Comparison of ENCODE assay signal across 8 mouse cellular contexts in genomic region chr9:123479196-123479669, GRCm38 (mm10). TPM values are rescaled to one million over a fixed set of nuclear protein-coding genes. Genes with fewer than 3 reads are reported as not detected.
DNase-seq lines count a peak whose midpoint lies in the region; ATAC-seq and TF ChIP-seq lines count a peak whose summit lies in the region.

No protein-coding gene starts in this region.

- TF ChIP-seq RAD21 in CH12.LX (IDR thresholded peaks at IDR 0.05; ENCODE audit: low read depth, low read length): no peak

- dilution Hi-C loops in CH12.LX (cut with MboI; ENCODE audit: extremely low pct_ligation_motif_present, extremely low pct_unique_long_range_greater_than_20kb, low sequenced_read_pairs): no loop called here

- no peak for TF ChIP-seq POLR2A in CH12.LX (IDR thresholded peaks at IDR 0.05; ENCODE audit: low read depth, low read length)

- no peaks in the 10 kb centered on the region for H3K27me3 ChIP-seq in CH12.LX (replicated peaks)
- no peaks in the 10 kb centered on the region for H3K27me3 ChIP-seq in forebrain, embryonic 10.5 days (ENCODE audit: poor library complexity, severe bottlenecking)
- H3K27me3 ChIP-seq in intestine, embryonic 16.5 days (replicated peaks; ENCODE audit: control insufficient read depth, insufficient read depth, low read length): no peaks in the 10 kb centered on the region
- H3K27me3 ChIP-seq in stomach, embryonic 15.5 days (replicated peaks): no peaks in the 10 kb centered on the region

- H3K27ac ChIP-seq in CH12.LX (ENCODE audit: insufficient read depth, low read depth): peak overlapping the region; percentile 85
- peak overlapping the region; percentile 87 for H3K27ac ChIP-seq in forebrain, embryonic 10.5 days
- peak overlapping the region; percentile 88 for H3K27ac ChIP-seq in intestine, embryonic 16.5 days (ENCODE audit: low read length)
- peak overlapping the region; percentile 89 for H3K27ac ChIP-seq in stomach, embryonic 15.5 days

- H3K4me3 ChIP-seq in CH12.LX (replicated peaks in 1 of 3; ENCODE audit: low read depth in 2 of 3, low read length in 2 of 3, poor library complexity in 1 of 3): peak overlapping the region; percentile 59 to 89 (median 74)
- H3K4me3 ChIP-seq in forebrain, embryonic 10.5 days: peak overlapping the region; percentile 72
- peak overlapping the region; percentile 75 for H3K4me3 ChIP-seq in intestine, embryonic 16.5 days (ENCODE audit: low read length)
- peak overlapping the region; percentile 68 for H3K4me3 ChIP-seq in stomach, embryonic 15.5 days (replicated peaks)

- TF ChIP-seq EP300 in CH12.LX (IDR thresholded peaks at IDR 0.05; ENCODE audit: low read length): no peak

- H3K9ac ChIP-seq in CH12.LX (ENCODE audit: insufficient read depth, low read depth): peak overlapping the region; percentile 96
- peak overlapping the region; percentile 72 for H3K9ac ChIP-seq in intestine, embryonic 16.5 days (ENCODE audit: low read depth, low read length)
- peak overlapping the region; percentile 81 for H3K9ac ChIP-seq in stomach, embryonic 15.5 days

- peaks cover 49% of the 10 kb centered on the region for H3K79me2 ChIP-seq in CH12.LX (replicated peaks; ENCODE audit: control insufficient read depth, extremely low read depth, insufficient read depth, poor library complexity, severe bottlenecking)

- H3K9me3 ChIP-seq in CH12.LX (replicated peaks; ENCODE audit: low read length): no peaks in the 10 kb centered on the region
- H3K9me3 ChIP-seq in forebrain, embryonic 10.5 days: no peaks in the 10 kb centered on the region; the same call in 1 of the 2 replicates
- no peaks in the 10 kb centered on the region for H3K9me3 ChIP-seq in intestine, embryonic 16.5 days (ENCODE audit: control insufficient read depth, low read length)
- H3K9me3 ChIP-seq in stomach, embryonic 15.5 days: no peaks in the 10 kb centered on the region

- in situ Hi-C loops in CH12.LX (cut with MboI; ENCODE audit: low pct_ligation_motif_present, low pct_unique_long_range_greater_than_20kb, low sequenced_read_pairs): no loop called here

- TF ChIP-seq CTCF in CH12.LX (conservative IDR thresholded peaks at IDR 0.05 in 1 of 2, IDR thresholded peaks at IDR 0.05 in 1 of 2; ENCODE audit: low read depth in 2 of 2, low read length in 2 of 2): no peak

- peaks cover 6 to 40% of the 10 kb centered on the region in 2 experiments for H3K36me3 ChIP-seq in CH12.LX (replicated peaks in 1 of 2; ENCODE audit: control insufficient read depth in 1 of 2, insufficient read depth in 1 of 2, low read length in 1 of 2)
- peaks cover 47% of the 10 kb centered on the region for H3K36me3 ChIP-seq in forebrain, embryonic 10.5 days (replicated peaks)
- H3K36me3 ChIP-seq in intestine, embryonic 16.5 days (ENCODE audit: control insufficient read depth, insufficient read depth, low read length): 0 out of 2 replicates have a peak, but pooled peaks cover 2% of the 10 kb centered on the region
- no peaks in the 10 kb centered on the region; the same call in 1 of the 2 replicates for H3K36me3 ChIP-seq in stomach, embryonic 15.5 days

- DNase-seq in A20 (ENCODE audit: low read depth, low spot score): peak; percentile 77
- DNase-seq in CH12.LX (ENCODE audit: extremely low read depth): no peak
- DNase-seq in forebrain, embryonic 10.5 days (ENCODE audit: extremely low spot score, low spot score): peak; percentile 18
- no peak for DNase-seq in Muller cell, postnatal 12 days (ENCODE audit: inconsistent ontology term)
- DNase-seq in layer of hippocampus, postnatal 36 days: no peak

- peak; percentile 27 for ATAC-seq in intestine, embryonic 16.5 days
- 0 out of 2 replicates have a peak, but pooled peaks have one; percentile 1 for ATAC-seq in megakaryocyte, adult 5-6 weeks (ENCODE audit: poor library complexity, severe bottlenecking)
- ATAC-seq in stomach, embryonic 15.5 days (ENCODE audit: insufficient read depth, low FRiP score, low read depth): 0 out of 2 replicates have a peak, but pooled peaks have one; percentile 20

- H3K4me1 ChIP-seq in CH12.LX (ENCODE audit: control insufficient read depth in 1 of 2, insufficient read depth in 2 of 2): peaks cover 7 to 45% of the 10 kb centered on the region in 2 experiments
- H3K4me1 ChIP-seq in forebrain, embryonic 10.5 days: peaks cover 58% of the 10 kb centered on the region
- H3K4me1 ChIP-seq in intestine, embryonic 16.5 days (ENCODE audit: control insufficient read depth, insufficient read depth, low read length): peaks cover 50% of the 10 kb centered on the region
- peaks cover 36% of the 10 kb centered on the region for H3K4me1 ChIP-seq in stomach, embryonic 15.5 days

- H3K4me2 ChIP-seq in CH12.LX (ENCODE audit: insufficient read depth, low read depth, poor library complexity, severe bottlenecking): peak overlapping the region; percentile 53
- H3K4me2 ChIP-seq in intestine, embryonic 16.5 days (ENCODE audit: low read depth, low read length): peak overlapping the region; percentile 94
- H3K4me2 ChIP-seq in stomach, embryonic 15.5 days: peak overlapping the region; percentile 96

- 27% methylated on average over 17 of the region's 17 CpGs for WGBS in forebrain, embryonic 10.5 days
- WGBS in intestine, embryonic 16.5 days: 12% methylated on average over 17 of the region's 17 CpGs
- WGBS in stomach, embryonic 15.5 days: 9% methylated on average over 17 of the region's 17 CpGs

TF ChIP-seq in CH12.LX, 34 proteins besides CTCF, POLR2A, EP300 and RAD21:
- TF ChIP-seq HCFC1 (IDR thresholded peaks at IDR 0.05; ENCODE audit: low read depth, low read length) (no peak), POLR2AphosphoS2 (IDR thresholded peaks at IDR 0.05; ENCODE audit: low read depth, low read length) (no peak), UBTF (IDR thresholded peaks at IDR 0.05; ENCODE audit: low read depth, low read length) (0 out of 2 replicates have a peak, but pooled peaks have one; percentile 59), ZC3H11A (IDR thresholded peaks at IDR 0.05; ENCODE audit: low read depth, low read length) (no peak), RCOR1 (conservative IDR thresholded peaks at IDR 0.05; ENCODE audit: low read depth, low read length) (no peak), MAX (IDR thresholded peaks at IDR 0.05; ENCODE audit: low read length) (no peak), NELFE (IDR thresholded peaks at IDR 0.05; ENCODE audit: low read depth, low read length) (no peak), E2F4 (IDR thresholded peaks at IDR 0.05; ENCODE audit: insufficient replicate concordance, low read depth, low read length) (no peak), ZKSCAN1 (IDR thresholded peaks at IDR 0.05; ENCODE audit: borderline replicate concordance, low read depth, low read length) (no peak), NRF1 (IDR thresholded peaks at IDR 0.05; ENCODE audit: low read depth, low read length) (no peak; the same call in 1 of the 2 replicates), MEF2A (IDR thresholded peaks at IDR 0.05; ENCODE audit: borderline replicate concordance, low read depth, low read length) (no peak), PAX5 (IDR thresholded peaks at IDR 0.05; ENCODE audit: low read length) (no peak), MAFK (IDR thresholded peaks at IDR 0.05; ENCODE audit: insufficient replicate concordance, low read length) (no peak), SMC3 (IDR thresholded peaks at IDR 0.05; ENCODE audit: low read depth, low read length) (0 out of 2 replicates have a peak, but pooled peaks have one; percentile 0), USF1 (IDR thresholded peaks at IDR 0.05; ENCODE audit: low read depth, low read length) (no peak), CHD1 (IDR thresholded peaks at IDR 0.05; ENCODE audit: low read depth, low read length) (0 out of 2 replicates have a peak, but pooled peaks have one; percentile 35)

RNA-seq across cellular contexts. Expression of gene Limd1, which starts 0.7 kb away (rescaled TPM):
- total RNA-seq in CH12.LX (2012; rRNA removed): 64.5 and 68.6 TPM in 2 replicates
- 52.6 and 52.7 TPM in 2 replicates for total RNA-seq in CH12.LX (2014; rRNA removed)
- polyA plus RNA-seq in CH12.LX (2012; ENCODE audit: insufficient read length, low read depth): 54.6 and 60.5 TPM in 2 replicates
- 55.7 and 57.8 TPM in 2 replicates for polyA plus RNA-seq in forebrain, embryonic 10.5 days (2016; fragmentation: Nextera tagmentation; extraction: Ambion mirVana)
- 51.5 and 55.7 TPM in 2 replicates for polyA plus RNA-seq in intestine, embryonic 16.5 days (2015; fragmentation: Nextera tagmentation; extraction: Ambion mirVana)
- total RNA-seq in megakaryocyte, adult 5-6 weeks (2015): 47.3 and 50.7 TPM in 2 replicates
- 48.5 and 49.2 TPM in 2 replicates for total RNA-seq in megakaryocyte, adult 5-6 weeks (2017)
- 46.1 and 49.9 TPM in 2 replicates for polyA plus RNA-seq in stomach, embryonic 15.5 days (2015; fragmentation: Nextera tagmentation; extraction: Ambion mirVana)
- total RNA-seq in layer of hippocampus, postnatal 36 days (2021): 1 to 10 TPM; 7.5 to 7.7 TPM

RNA-seq across cellular contexts. Expression of gene Sacm1l, which starts 50.3 kb away (rescaled TPM):
- total RNA-seq in CH12.LX (2012; rRNA removed) (29.5 and 31.1 TPM in 2 replicates), CH12.LX (2014; rRNA removed) (67.6 and 77.0 TPM in 2 replicates)
- 37.4 and 38.2 TPM in 2 replicates for polyA plus RNA-seq in CH12.LX (2012; ENCODE audit: insufficient read length, low read depth)
- 40.1 and 42.5 TPM in 2 replicates for polyA plus RNA-seq in forebrain, embryonic 10.5 days (2016; fragmentation: Nextera tagmentation; extraction: Ambion mirVana)
- 74.4 and 87.4 TPM in 2 replicates for polyA plus RNA-seq in intestine, embryonic 16.5 days (2015; fragmentation: Nextera tagmentation; extraction: Ambion mirVana)
- 38.9 and 41.4 TPM in 2 replicates for total RNA-seq in megakaryocyte, adult 5-6 weeks (2015)
- 46.1 and 49.5 TPM in 2 replicates for total RNA-seq in megakaryocyte, adult 5-6 weeks (2017)
- polyA plus RNA-seq in stomach, embryonic 15.5 days (2015; fragmentation: Nextera tagmentation; extraction: Ambion mirVana): 52.3 and 56.5 TPM in 2 replicates
- total RNA-seq in layer of hippocampus, postnatal 36 days (2021): 10 to 100 TPM; 59.3 to 63.7 TPM

Comparison
In these comparisons a context has a peak if more than half of its experiments do, and no peak if none do; other contexts are left out.
1. DNase-seq: peak in A20 (single experiment) and forebrain, embryonic 10.5 days (single experiment); none in CH12.LX (single experiment), Muller cell, postnatal 12 days (single experiment) and layer of hippocampus, postnatal 36 days (0 of 2).
2. Peak in every context shown above with its lines, with median percentiles within 50 percentile points of each other: H3K27ac ChIP-seq, H3K4me2 ChIP-seq, H3K4me3 ChIP-seq, H3K9ac ChIP-seq and ATAC-seq.